Mouse (Mus musculus): Measurements from ENCODE around the gene Igfbp6. TPM values are rescaled to one million over a fixed set of nuclear protein-coding genes. Genes with fewer than 3 reads are reported as not detected.

The Igfbp6 gene
- polyA plus RNA-seq, 1 experiment from 2014 or later, result 0.74 TPM

DNA sequence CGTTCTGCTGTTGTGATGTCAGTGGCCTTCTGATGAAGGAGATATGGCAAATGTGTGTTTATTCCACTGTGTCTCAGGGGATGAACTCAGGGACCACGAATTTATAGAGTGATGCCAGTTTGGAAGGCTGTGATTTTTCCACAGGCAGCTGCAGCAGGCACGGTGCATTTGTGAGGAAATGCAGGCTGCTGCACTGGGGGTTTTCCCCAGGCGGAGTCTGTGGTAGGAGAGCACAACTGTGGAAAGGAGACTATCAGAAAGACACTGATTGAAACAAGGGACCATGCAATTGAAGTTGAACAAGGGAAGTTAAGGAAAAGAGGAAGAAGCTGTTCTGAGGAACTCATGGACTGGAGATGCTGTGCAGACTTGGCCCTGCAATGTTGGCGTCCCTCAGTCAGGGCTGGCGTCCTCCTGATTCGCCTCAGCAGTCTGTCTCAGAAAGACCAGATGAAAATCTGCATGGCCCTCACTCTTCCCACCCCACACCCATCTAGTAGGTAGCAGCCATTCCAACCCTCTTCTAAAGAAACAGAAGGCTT, 48.2 kb downstream of the Igfbp6 start:
- no peak overlapping the region for H3K27ac ChIP-seq (ENCODE audit: low read depth, low read length)
- WGBS, result 81% methylated on average over 7 of the region's 7 CpGs
- H3K36me3 ChIP-seq (ENCODE audit: control insufficient read depth, insufficient read depth, low read length), result no peaks in the 10 kb centered on the region
- H3K9me3 ChIP-seq (ENCODE audit: control insufficient read depth, low read length), result no peaks in the 10 kb centered on the region
- no peaks in the 10 kb centered on the region for H3K4me1 ChIP-seq (ENCODE audit: control insufficient read depth, insufficient read depth, low read length)
- no peak for ATAC-seq (ENCODE audit: low read depth)
- H3K9ac ChIP-seq (replicated peaks; ENCODE audit: low read depth, low read length), result no peak overlapping the region
- H3K4me2 ChIP-seq (ENCODE audit: low read depth, low read length), result no peak overlapping the region
- H3K27me3 ChIP-seq (ENCODE audit: control insufficient read depth, insufficient read depth, low read length), result no peaks in the 10 kb centered on the region
- no peak overlapping the region for H3K4me3 ChIP-seq (ENCODE audit: low read depth, low read length)

DNA sequence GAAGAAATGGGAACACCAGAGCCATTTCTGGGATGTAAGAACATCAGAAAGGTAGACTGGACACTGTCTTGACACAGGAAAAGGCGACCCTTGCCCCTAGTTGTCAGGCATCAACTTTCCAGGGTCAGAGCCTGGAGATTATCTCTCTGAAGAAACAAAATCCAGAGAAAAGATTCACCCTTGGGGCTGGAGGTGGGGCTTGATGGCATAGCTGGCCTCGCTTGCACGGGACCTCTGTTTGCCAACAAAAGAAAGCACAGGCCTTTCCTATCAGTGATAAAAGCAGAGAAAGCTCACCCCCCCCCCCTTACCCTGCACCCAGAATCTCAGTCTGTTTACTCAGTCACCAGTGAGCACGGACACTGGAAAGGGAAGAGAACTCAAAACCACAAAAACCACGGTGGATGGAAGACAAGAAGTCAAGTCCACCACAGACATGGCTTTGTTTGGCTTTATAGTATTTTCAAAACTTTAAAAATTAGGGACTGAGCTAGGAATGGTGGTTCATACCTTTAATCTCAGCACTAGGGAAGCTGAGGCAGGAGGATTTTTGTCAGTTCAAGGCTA, 48.7 kb downstream of the Igfbp6 start:
- H3K9ac ChIP-seq (replicated peaks; ENCODE audit: low read depth, low read length), result no peak overlapping the region
- H3K27ac ChIP-seq (ENCODE audit: low read depth, low read length), result no peak overlapping the region
- no peak overlapping the region for H3K4me2 ChIP-seq (ENCODE audit: low read depth, low read length)
- H3K4me3 ChIP-seq (ENCODE audit: low read depth, low read length), result no peak overlapping the region
- H3K4me1 ChIP-seq (ENCODE audit: control insufficient read depth, insufficient read depth, low read length), result no peaks in the 10 kb centered on the region
- H3K36me3 ChIP-seq (ENCODE audit: control insufficient read depth, insufficient read depth, low read length), result no peaks in the 10 kb centered on the region
- no peaks in the 10 kb centered on the region for H3K9me3 ChIP-seq (ENCODE audit: control insufficient read depth, low read length)
- H3K27me3 ChIP-seq (ENCODE audit: control insufficient read depth, insufficient read depth, low read length), result no peaks in the 10 kb centered on the region
- ATAC-seq (ENCODE audit: low read depth), result no peak
- 79% methylated on average over 5 of the region's 5 CpGs for WGBS

DNA sequence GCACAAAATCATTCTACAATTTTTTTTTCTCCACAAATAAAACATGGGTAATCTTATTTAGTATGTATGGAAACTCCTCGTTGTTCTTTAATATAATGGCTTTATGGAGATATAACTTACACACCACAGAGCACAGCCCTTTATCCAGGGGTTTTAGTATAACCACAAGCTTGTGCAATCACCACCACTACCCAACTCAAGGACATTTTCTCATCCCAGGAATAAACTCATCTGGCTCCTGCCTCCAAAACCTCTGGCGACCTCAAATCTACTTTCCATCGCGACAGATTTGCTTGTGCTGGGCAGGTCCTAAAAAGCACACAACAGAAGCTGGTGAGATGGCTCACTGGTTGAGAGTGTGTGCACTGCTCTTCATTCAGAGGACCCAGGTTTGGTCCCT, 49.5 kb downstream of the Igfbp6 start:
- Histone ChIP-seq H3K4me2 (ENCODE audit: low read depth, low read length) (no peak overlapping the region), H3K36me3 (ENCODE audit: control insufficient read depth, insufficient read depth, low read length) (no peaks in the 10 kb centered on the region), H3K27me3 (ENCODE audit: control insufficient read depth, insufficient read depth, low read length) (no peaks in the 10 kb centered on the region), H3K9ac (replicated peaks; ENCODE audit: low read depth, low read length) (no peak overlapping the region), H3K9me3 (ENCODE audit: control insufficient read depth, low read length) (no peaks in the 10 kb centered on the region), H3K4me1 (ENCODE audit: control insufficient read depth, insufficient read depth, low read length) (no peaks in the 10 kb centered on the region), H3K27ac (ENCODE audit: low read depth, low read length) (no peak overlapping the region), H3K4me3 (ENCODE audit: low read depth, low read length) (no peak overlapping the region)
- WGBS, result 84% methylated on average over 4 of the region's 4 CpGs
- no peak for ATAC-seq (ENCODE audit: low read depth)

DNA sequence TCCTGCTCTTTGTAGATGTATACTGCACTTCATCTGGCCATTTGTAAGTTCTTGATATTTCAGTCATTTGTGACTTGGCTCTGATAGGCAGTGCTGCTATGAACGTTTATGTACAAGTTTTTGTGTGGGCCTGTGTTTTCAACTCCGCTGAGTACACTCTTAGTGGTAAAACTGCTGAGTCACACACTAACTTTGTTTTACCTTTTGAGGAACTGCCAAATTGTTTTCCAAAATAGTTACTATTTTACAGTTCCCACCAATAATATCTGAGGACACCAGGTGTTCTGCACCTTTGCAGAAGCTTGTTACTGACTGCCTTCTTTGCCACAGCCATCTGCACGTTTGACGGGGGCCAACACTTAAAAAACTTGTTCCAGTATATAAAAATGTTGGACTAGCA, 50.3 kb downstream of the Igfbp6 start:
- H3K4me1 ChIP-seq (ENCODE audit: control insufficient read depth, insufficient read depth, low read length), result no peaks in the 10 kb centered on the region
- WGBS, result 89% methylated on average over 4 of the region's 4 CpGs
- no peak overlapping the region for H3K27ac ChIP-seq (ENCODE audit: low read depth, low read length)
- H3K9ac ChIP-seq (replicated peaks; ENCODE audit: low read depth, low read length), result no peak overlapping the region
- no peak overlapping the region for H3K4me3 ChIP-seq (ENCODE audit: low read depth, low read length)
- no peaks in the 10 kb centered on the region for H3K27me3 ChIP-seq (ENCODE audit: control insufficient read depth, insufficient read depth, low read length)
- H3K36me3 ChIP-seq (ENCODE audit: control insufficient read depth, insufficient read depth, low read length), result no peaks in the 10 kb centered on the region
- no peak overlapping the region for H3K4me2 ChIP-seq (ENCODE audit: low read depth, low read length)
- H3K9me3 ChIP-seq (ENCODE audit: control insufficient read depth, low read length), result no peaks in the 10 kb centered on the region
- no peak for ATAC-seq (ENCODE audit: low read depth)

DNA sequence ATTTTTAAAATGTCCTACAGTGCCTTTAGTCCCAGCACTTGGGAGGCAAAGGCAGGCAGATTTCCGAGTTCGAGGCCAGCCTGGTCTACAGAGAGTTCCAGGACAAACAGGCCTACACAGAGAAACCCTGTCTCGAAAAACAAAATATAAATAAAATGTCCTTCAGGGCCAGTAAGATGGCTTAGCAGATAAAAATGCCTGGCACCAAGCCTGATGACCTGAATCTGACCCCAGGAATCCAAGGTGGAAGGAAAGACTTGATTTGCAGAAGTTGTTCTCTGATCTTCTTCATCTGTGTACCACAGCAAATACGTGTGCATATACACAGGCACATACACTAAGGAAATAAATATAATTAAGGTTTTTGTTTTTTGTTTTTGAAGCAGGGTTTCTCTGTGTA, 51.2 kb downstream of the Igfbp6 start:
- Histone ChIP-seq H3K4me2 (ENCODE audit: low read depth, low read length) (no peak overlapping the region), H3K4me3 (ENCODE audit: low read depth, low read length) (no peak overlapping the region), H3K27ac (ENCODE audit: low read depth, low read length) (no peak overlapping the region), H3K9me3 (ENCODE audit: control insufficient read depth, low read length) (no peaks in the 10 kb centered on the region), H3K27me3 (ENCODE audit: control insufficient read depth, insufficient read depth, low read length) (no peaks in the 10 kb centered on the region), H3K9ac (replicated peaks; ENCODE audit: low read depth, low read length) (no peak overlapping the region), H3K36me3 (ENCODE audit: control insufficient read depth, insufficient read depth, low read length) (no peaks in the 10 kb centered on the region), H3K4me1 (ENCODE audit: control insufficient read depth, insufficient read depth, low read length) (no peaks in the 10 kb centered on the region)
- 88% methylated on average over 4 of the region's 4 CpGs for WGBS
- ATAC-seq (ENCODE audit: low read depth), result no peak

DNA sequence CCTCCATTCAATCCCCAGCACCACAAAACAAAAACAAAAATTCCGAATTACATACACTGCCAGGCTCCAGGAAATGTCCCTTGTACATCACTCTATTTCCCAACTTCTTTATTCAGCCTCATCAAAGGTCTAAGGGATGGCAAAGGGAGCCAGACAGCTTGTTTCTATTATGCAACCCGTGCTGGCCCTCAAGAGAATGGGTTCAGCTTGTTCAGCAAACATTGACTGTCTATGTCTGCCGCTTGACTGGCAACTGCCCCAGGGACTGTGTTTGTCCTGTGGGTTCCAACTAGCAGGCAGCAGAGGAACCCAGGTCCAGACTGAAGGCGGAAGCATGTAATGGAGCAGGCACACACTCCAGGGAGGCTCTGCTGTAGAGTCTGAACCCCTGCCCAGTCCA, 54.7 kb downstream of the Igfbp6 start:
- WGBS, result 84% methylated on average over 4 of the region's 4 CpGs
- ATAC-seq (ENCODE audit: low read depth), result no peak

More for the DNA sequence above, 54.7 kb downstream of the Igfbp6 start:
- Histone ChIP-seq H3K4me2 (ENCODE audit: low read depth, low read length) (no peak overlapping the region), H3K4me1 (ENCODE audit: control insufficient read depth, insufficient read depth, low read length) (peaks cover 6% of the 10 kb centered on the region), H3K36me3 (ENCODE audit: control insufficient read depth, insufficient read depth, low read length) (no peaks in the 10 kb centered on the region), H3K27me3 (ENCODE audit: control insufficient read depth, insufficient read depth, low read length) (no peaks in the 10 kb centered on the region), H3K4me3 (ENCODE audit: low read depth, low read length) (no peak overlapping the region), H3K9me3 (ENCODE audit: control insufficient read depth, low read length) (no peaks in the 10 kb centered on the region), H3K27ac (ENCODE audit: low read depth, low read length) (no peak overlapping the region), H3K9ac (replicated peaks; ENCODE audit: low read depth, low read length) (no peak overlapping the region)

Other genes starting within 250 kb of the Igfbp6 start
- gene Krt4, start 219.6 kb upstream of the Igfbp6 start, polyA plus RNA-seq (2014; fragmentation: Nextera tagmentation; extraction: Ambion mirVana), result 0.09 and 0.12 TPM in 2 replicates
- 0.24 TPM in 2 replicates for gene Krt79, start 204.0 kb upstream of the Igfbp6 start, polyA plus RNA-seq (2014; fragmentation: Nextera tagmentation; extraction: Ambion mirVana)
- 0.08 TPM in 1 of 2 replicates, not detected in the other for gene Krt78, start 190.1 kb upstream of the Igfbp6 start, polyA plus RNA-seq (2014; fragmentation: Nextera tagmentation; extraction: Ambion mirVana)
- gene Krt8, start 139.9 kb upstream of the Igfbp6 start, polyA plus RNA-seq (2014; fragmentation: Nextera tagmentation; extraction: Ambion mirVana), result 0.49 and 1.4 TPM in 2 replicates
- 0.61 and 0.75 TPM in 2 replicates for gene Krt18, start 116.2 kb upstream of the Igfbp6 start, polyA plus RNA-seq (2014; fragmentation: Nextera tagmentation; extraction: Ambion mirVana)
- gene Eif4b, start 70.6 kb upstream of the Igfbp6 start, polyA plus RNA-seq (2014; fragmentation: Nextera tagmentation; extraction: Ambion mirVana), result 77.6 and 96.9 TPM in 2 replicates
- gene Tns2, start 43.9 kb upstream of the Igfbp6 start, polyA plus RNA-seq (2014; fragmentation: Nextera tagmentation; extraction: Ambion mirVana), result 4.3 and 9.5 TPM in 2 replicates
- gene Spryd3, start 8.1 kb upstream of the Igfbp6 start, polyA plus RNA-seq (2014; fragmentation: Nextera tagmentation; extraction: Ambion mirVana), result 59.6 and 61.8 TPM in 2 replicates
- gene Soat2, start 6.2 kb downstream of the Igfbp6 start, polyA plus RNA-seq (2014; fragmentation: Nextera tagmentation; extraction: Ambion mirVana), result not detected in 2 replicates
- gene Zfp740, start 58.9 kb downstream of the Igfbp6 start, polyA plus RNA-seq (2014; fragmentation: Nextera tagmentation; extraction: Ambion mirVana), result 38.2 and 52.9 TPM in 2 replicates
- 28.7 and 36.5 TPM in 2 replicates for gene Csad, start 60.4 kb downstream of the Igfbp6 start, polyA plus RNA-seq (2014; fragmentation: Nextera tagmentation; extraction: Ambion mirVana)
- 0.55 and 1.6 TPM in 2 replicates for gene Itgb7, start 87.6 kb downstream of the Igfbp6 start, polyA plus RNA-seq (2014; fragmentation: Nextera tagmentation; extraction: Ambion mirVana)
- 4.3 and 6.9 TPM in 2 replicates for gene Rarg, start 113.2 kb downstream of the Igfbp6 start, polyA plus RNA-seq (2014; fragmentation: Nextera tagmentation; extraction: Ambion mirVana)
- gene Gm9918, start 126.2 kb downstream of the Igfbp6 start, polyA plus RNA-seq (2014; fragmentation: Nextera tagmentation; extraction: Ambion mirVana), result not detected in 2 replicates
- gene Mfsd5, start 135.1 kb downstream of the Igfbp6 start, polyA plus RNA-seq (2014; fragmentation: Nextera tagmentation; extraction: Ambion mirVana), result 54.0 and 55.1 TPM in 2 replicates
- 3.4 and 4.4 TPM in 2 replicates for gene Espl1, start 151.9 kb downstream of the Igfbp6 start, polyA plus RNA-seq (2014; fragmentation: Nextera tagmentation; extraction: Ambion mirVana)
- 546 and 560 TPM in 2 replicates for gene Pfdn5, start 181.8 kb downstream of the Igfbp6 start, polyA plus RNA-seq (2014; fragmentation: Nextera tagmentation; extraction: Ambion mirVana)
- 89.1 and 99.2 TPM in 2 replicates for gene Myg1, start 187.3 kb downstream of the Igfbp6 start, polyA plus RNA-seq (2014; fragmentation: Nextera tagmentation; extraction: Ambion mirVana)
- 25.8 and 26.8 TPM in 2 replicates for gene Aaas, start 206.4 kb downstream of the Igfbp6 start, polyA plus RNA-seq (2014; fragmentation: Nextera tagmentation; extraction: Ambion mirVana)
- 0.39 and 4.0 TPM in 2 replicates for gene Sp7, start 222.8 kb downstream of the Igfbp6 start, polyA plus RNA-seq (2014; fragmentation: Nextera tagmentation; extraction: Ambion mirVana)